Mouse (Mus musculus) limb, embryonic 13.5 days (tissue): ENCODE measurements around the gene Dcdc2a. TPM values are rescaled to one million over a fixed set of nuclear protein-coding genes. Genes with fewer than 3 reads are reported as not detected.

ENCODE experiments used
- ATAC-seq: fragments of 200-750 bp; cut with Nextera tagmentation; 2 replicates; pipeline ENCODE4 v1.8.0; 2017; ENCODE audit warnings: low read depth, moderate number of reproducible peaks, moderate TSS enrichment; ENCODE audit not compliant: low FRiP score
- H3K27ac ChIP-seq: fragments of 300-500 bp; sonication (generic); 2 replicates; pipeline ENCODE4 v1.5.1; 2015; ENCODE audit warnings: inconsistent platforms, mild to moderate bottlenecking, moderate library complexity
- H3K27me3 ChIP-seq: fragments of 300-500 bp; sonication (generic); 2 replicates; pipeline ENCODE4 v1.6.1; 2015; ENCODE audit warnings: mild to moderate bottlenecking, inconsistent platforms
- H3K36me3 ChIP-seq: fragments of 300-500 bp; sonication (generic); 2 replicates; pipeline ENCODE4 v1.6.1; 2015; ENCODE audit warnings: inconsistent platforms, mild to moderate bottlenecking, moderate library complexity
- H3K4me1 ChIP-seq: fragments of 300-500 bp; sonication (generic); 2 replicates; pipeline ENCODE4 v1.6.1; 2015; ENCODE audit warnings: inconsistent platforms
- H3K4me2 ChIP-seq: fragments of 300-500 bp; sonication (generic); replicated peaks from 2 replicates; pipeline ENCODE4 v1.6.1; 2015; ENCODE audit warnings: inconsistent platforms, mild to moderate bottlenecking, moderate library complexity
- H3K4me3 ChIP-seq: fragments of 300-500 bp; sonication (generic); 2 replicates; pipeline ENCODE4 v1.5.1; 2015; ENCODE audit warnings: moderate library complexity, mild to moderate bottlenecking, inconsistent platforms
- H3K9ac ChIP-seq: fragments of 300-500 bp; sonication (generic); 2 replicates; pipeline ENCODE4 v1.6.1; 2015; ENCODE audit warnings: mild to moderate bottlenecking, inconsistent platforms
- H3K9me3 ChIP-seq: fragments of 300-500 bp; sonication (generic); 2 replicates; pipeline ENCODE4 v1.6.1; 2016; ENCODE audit warnings: inconsistent platforms
- WGBS: fragments of 180-500 bp; shearing (Covaris S2); methylation state at CpG from one replicate; pipeline ENCODE4 v1.1.7; 2015; 5-methylcytosine and 5-hydroxymethylcytosine counted together
- polyA plus RNA-seq: library from polyadenylated mRNA; unstranded; fragments of >200 nt; fragmentation: Nextera tagmentation; extraction: Ambion mirVana; gene quantifications from 2 replicates; pipeline ENCODE4 v1.2.1, GENCODE M21; 2015

The Dcdc2a gene
- polyA plus RNA-seq, 1 experiment from 2014 or later: 2.0 TPM

DNA sequence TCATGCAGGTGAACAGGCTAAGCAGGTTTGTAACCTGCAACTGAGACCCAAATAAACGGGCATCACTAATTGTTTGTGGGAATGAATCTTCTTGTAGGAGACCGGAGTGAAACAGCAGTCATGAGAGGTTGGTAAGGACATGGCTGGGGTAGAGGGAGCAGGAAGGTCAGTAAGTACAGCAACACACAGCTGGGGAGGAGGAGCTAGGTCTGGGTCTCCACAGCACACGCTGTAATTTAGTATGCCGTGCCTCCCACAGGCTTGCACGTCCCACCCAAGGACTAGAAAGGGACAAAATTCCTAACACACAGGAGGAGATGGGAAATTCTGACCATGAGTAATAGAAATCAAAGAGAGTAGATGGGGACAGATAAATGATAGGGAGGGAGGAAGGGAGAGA lies 42.8 kb downstream of the Dcdc2a start:
- no peaks in the 10 kb centered on the region for H3K9me3 ChIP-seq
- peaks cover 10% of the 10 kb centered on the region; the same call in 1 of the 2 replicates for H3K4me1 ChIP-seq

DNA sequence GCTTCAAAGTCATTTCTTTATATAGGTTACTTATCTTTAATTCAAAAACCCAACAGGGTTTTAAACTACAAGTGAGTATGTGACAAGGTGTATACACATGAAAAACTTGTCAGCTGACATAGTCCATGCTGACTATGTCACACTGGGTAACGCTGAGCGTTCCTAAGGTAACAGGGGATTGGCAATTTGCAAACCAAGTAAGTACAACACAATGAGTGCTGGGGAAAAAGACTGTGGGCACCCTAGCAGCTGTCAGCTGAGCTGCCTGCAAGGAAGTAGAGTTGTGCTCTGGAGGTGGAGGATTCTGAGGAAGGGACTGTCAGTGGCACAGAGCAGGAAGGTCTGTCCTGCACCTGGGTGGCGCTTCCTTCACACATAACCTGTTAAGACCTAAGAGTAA lies 43.7 kb downstream of the Dcdc2a start:
- WGBS: 74% methylated on average over 3 of the region's 3 CpGs
- H3K27me3 ChIP-seq: no peaks in the 10 kb centered on the region
- peaks cover 10% of the 10 kb centered on the region; the same call in 1 of the 2 replicates for H3K4me1 ChIP-seq
- no peak overlapping the region for H3K4me2 ChIP-seq
- no peaks in the 10 kb centered on the region for H3K9me3 ChIP-seq
- no peak overlapping the region for H3K4me3 ChIP-seq
- no peak overlapping the region for H3K27ac ChIP-seq
- no peak for ATAC-seq
- no peak overlapping the region for H3K9ac ChIP-seq
- no peaks in the 10 kb centered on the region for H3K36me3 ChIP-seq

More for the DNA sequence above, 42.8 kb downstream of the Dcdc2a start:
- H3K27me3 ChIP-seq: no peaks in the 10 kb centered on the region
- H3K4me3 ChIP-seq: no peak overlapping the region
- H3K4me2 ChIP-seq: no peak overlapping the region
- no peaks in the 10 kb centered on the region for H3K36me3 ChIP-seq
- ATAC-seq: no peak
- no peak overlapping the region for H3K9ac ChIP-seq
- H3K27ac ChIP-seq: no peak overlapping the region
- WGBS: 50% methylated on average over 5 of the region's 5 CpGs

DNA sequence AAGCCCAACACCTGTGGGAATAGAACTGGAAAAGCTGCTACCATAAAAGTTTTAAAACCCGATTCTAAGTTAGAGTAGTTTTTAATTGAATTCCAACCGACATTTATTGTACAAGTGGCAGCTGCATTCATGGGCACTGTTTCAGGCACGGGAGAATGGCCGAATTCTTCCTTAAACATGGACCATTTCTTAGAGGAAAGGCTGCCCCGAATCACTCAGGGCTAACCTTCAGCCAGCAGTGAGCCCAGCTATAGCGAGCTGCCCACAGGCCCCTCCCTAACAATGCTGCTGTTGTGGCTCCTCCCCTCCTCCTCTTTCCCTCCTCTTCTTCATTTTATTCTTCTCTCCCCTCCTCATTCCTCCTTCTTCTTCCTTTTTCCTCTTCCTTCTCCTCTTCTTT lies 44.8 kb downstream of the Dcdc2a start:
- WGBS: 35% methylated on average over 6 of the region's 6 CpGs
- Histone ChIP-seq H3K4me3 (no peak overlapping the region), H3K9ac (no peak overlapping the region), H3K27ac (no peak overlapping the region), H3K4me1 (peaks cover 11% of the 10 kb centered on the region; the same call in 1 of the 2 replicates), H3K36me3 (no peaks in the 10 kb centered on the region), H3K27me3 (no peaks in the 10 kb centered on the region), H3K4me2 (no peak overlapping the region), H3K9me3 (no peaks in the 10 kb centered on the region)
- peak; percentile 59; the same call in 1 of the 2 replicates for ATAC-seq

DNA sequence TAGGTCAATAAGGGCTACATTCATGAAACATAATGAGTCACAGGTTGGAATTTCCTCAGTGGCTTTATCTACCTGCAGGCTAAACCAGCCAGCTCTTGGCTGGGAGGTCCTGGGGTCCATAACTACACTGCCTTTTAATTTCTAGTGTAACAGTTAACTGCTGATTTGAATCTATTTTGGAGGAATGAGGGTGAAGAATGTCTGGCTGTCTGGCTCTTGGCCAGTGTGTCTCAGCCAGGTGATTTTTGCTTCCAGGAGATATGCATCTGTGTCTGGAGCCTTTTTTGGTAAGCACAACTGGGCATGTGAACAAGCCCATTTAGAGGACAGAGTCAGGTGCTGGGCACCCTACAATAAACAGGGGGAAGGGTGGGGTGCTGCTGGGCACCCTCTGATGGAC lies 49.9 kb downstream of the Dcdc2a start:
- H3K4me3 ChIP-seq: no peak overlapping the region
- ATAC-seq: no peak
- no peak overlapping the region for H3K9ac ChIP-seq
- no peak overlapping the region for H3K27ac ChIP-seq
- no peaks in the 10 kb centered on the region for H3K9me3 ChIP-seq
- H3K36me3 ChIP-seq: no peaks in the 10 kb centered on the region
- H3K4me2 ChIP-seq: no peak overlapping the region
- H3K27me3 ChIP-seq: no peaks in the 10 kb centered on the region; the same call in 1 of the 2 replicates
- peaks cover 7% of the 10 kb centered on the region; the same call in 1 of the 2 replicates for H3K4me1 ChIP-seq

DNA sequence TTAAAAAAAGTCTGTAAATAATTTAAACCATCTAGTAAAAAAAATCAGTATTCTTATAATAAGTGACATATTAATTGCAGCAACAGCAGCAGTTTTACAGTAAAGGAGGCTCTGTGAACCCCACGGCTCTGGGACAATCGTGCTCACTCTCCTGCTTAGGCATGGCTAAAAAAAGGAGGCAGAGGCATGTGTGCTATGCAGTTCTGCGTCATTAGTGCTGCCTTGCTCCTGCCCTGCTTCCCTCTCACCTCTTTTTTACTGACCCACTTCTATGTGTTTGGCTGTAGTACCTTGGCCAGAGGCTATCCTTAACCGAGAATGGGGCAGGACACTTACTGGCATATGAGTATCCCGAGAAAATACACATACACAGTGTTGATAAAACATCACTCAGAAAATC lies 50.9 kb downstream of the Dcdc2a start:
- H3K4me2 ChIP-seq: no peak overlapping the region
- no peak for ATAC-seq
- 55% methylated on average over 5 of the region's 5 CpGs for WGBS
- no peaks in the 10 kb centered on the region for H3K9me3 ChIP-seq
- H3K27ac ChIP-seq: no peak overlapping the region
- H3K4me3 ChIP-seq: no peak overlapping the region
- H3K36me3 ChIP-seq: no peaks in the 10 kb centered on the region
- H3K4me1 ChIP-seq: peaks cover 7% of the 10 kb centered on the region; the same call in 1 of the 2 replicates
- no peak overlapping the region for H3K9ac ChIP-seq
- H3K27me3 ChIP-seq: no peaks in the 10 kb centered on the region; the same call in 1 of the 2 replicates

DNA sequence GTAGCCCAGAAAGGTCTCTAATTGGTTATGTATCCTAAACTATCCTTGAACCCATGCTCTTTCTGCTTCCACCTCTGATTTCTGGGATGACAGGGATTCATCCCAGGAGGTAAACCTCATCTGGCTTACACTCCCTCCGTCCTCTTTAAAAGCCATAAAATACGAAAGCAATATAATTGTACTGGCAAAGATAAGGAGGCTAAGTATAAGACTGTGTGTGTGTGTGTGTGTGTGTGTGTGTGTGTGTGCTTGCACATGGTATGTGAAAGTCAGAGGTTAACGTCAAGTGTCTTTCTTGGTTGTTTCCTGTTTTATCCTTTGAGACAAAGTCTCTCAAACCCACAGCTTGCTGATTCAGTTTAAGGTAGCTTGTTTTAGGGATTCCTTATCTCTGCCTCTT lies 52.5 kb downstream of the Dcdc2a start:
- Histone ChIP-seq H3K36me3 (no peaks in the 10 kb centered on the region), H3K4me3 (no peak overlapping the region), H3K4me2 (no peak overlapping the region), H3K27me3 (no peaks in the 10 kb centered on the region; the same call in 1 of the 2 replicates), H3K9ac (no peak overlapping the region), H3K4me1 (peaks cover 7% of the 10 kb centered on the region; the same call in 1 of the 2 replicates), H3K9me3 (no peaks in the 10 kb centered on the region), H3K27ac (no peak overlapping the region)
- 72% methylated on average over 3 of the region's 3 CpGs for WGBS
- ATAC-seq: no peak

DNA sequence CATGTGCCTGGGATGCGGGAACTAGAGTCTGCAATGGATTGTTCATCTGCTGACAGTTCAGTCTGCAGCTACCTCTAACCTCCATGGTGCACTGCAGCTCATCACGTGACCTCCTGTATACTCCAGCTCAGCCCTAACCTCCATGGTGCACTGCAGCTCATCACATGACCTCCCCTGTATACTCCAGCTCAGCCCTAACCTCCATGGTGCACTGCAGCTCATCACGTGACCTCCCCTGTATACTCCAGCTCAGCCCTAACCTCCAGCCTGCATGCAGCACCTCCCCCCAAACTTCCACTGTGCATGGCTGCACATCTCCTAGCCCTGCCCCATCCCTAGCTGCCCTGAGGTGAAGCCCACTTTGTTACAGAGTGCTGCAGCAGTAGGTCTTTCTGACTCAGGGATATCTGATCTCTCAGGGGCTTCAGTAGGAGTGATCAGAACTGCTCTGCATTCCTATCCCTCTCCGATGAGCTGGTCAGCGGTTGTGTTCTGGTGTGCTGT lies 54.8 kb downstream of the Dcdc2a start:
- 77% methylated on average over 5 of the region's 5 CpGs for WGBS
- no peak; the same call in 1 of the 2 replicates for ATAC-seq
- Histone ChIP-seq H3K9ac (no peak overlapping the region), H3K27ac (no peak overlapping the region), H3K9me3 (no peaks in the 10 kb centered on the region), H3K4me1 (peaks cover 5% of the 10 kb centered on the region; the same call in 1 of the 2 replicates), H3K36me3 (no peaks in the 10 kb centered on the region), H3K4me3 (no peak overlapping the region), H3K27me3 (no peaks in the 10 kb centered on the region; the same call in 1 of the 2 replicates), H3K4me2 (no peak overlapping the region)

DNA sequence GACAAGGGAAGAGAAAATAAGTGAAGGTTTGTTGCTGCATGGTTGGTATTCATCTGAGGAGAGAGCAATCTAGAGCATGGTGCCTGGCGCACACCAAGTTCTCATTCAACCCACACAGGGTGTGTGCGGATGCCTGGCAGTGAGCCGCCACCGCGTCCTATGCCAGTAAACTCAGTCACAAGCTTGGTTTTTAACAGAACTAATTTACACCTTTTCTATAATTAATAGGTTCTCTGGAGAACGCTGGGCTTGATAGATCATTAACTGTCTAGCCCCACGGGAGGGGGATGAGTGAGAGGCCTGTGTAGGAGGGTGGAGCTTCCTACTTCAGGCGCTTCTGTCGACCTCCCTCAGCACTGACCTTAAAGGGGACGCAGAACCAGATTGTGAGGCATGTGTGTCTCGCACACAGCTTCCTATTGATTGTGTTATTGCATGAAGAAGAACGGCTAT lies 59.7 kb downstream of the Dcdc2a start:
- Histone ChIP-seq H3K36me3 (no peaks in the 10 kb centered on the region), H3K4me2 (peak overlapping the region; percentile 70), H3K4me1 (no peaks in the 10 kb centered on the region), H3K9ac (peak overlapping the region; percentile 63), H3K9me3 (no peaks in the 10 kb centered on the region), H3K4me3 (peak overlapping the region; percentile 43), H3K27ac (no peak overlapping the region), H3K27me3 (peaks cover 4% of the 10 kb centered on the region; the same call in 1 of the 2 replicates)
- peak; percentile 81 for ATAC-seq
- WGBS: 26% methylated on average over 12 of the region's 12 CpGs

DNA sequence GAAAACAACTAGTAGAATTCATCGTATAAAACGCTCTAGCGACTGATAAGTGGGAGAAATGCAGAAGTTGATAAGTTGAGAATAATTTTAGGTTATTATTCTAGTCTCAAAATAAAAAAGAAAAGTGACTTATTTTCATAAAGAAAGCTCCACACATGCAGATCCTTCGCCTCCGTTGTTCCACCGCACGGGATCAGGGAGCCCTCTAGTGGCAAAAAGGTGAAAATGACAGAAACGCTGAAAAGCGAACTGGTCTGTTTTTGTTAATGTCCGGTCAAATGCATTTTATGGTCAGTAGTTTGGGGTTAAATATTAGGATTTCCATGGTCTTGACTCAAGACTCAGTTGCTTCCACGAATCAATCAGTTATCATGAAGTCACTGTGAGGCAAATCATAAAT lies 60.2 kb downstream of the Dcdc2a start:
- Histone ChIP-seq H3K9me3 (no peaks in the 10 kb centered on the region), H3K4me2 (peak overlapping the region; percentile 70), H3K4me1 (no peaks in the 10 kb centered on the region), H3K36me3 (no peaks in the 10 kb centered on the region), H3K27ac (no peak overlapping the region), H3K27me3 (0 out of 2 replicates have a peak, but pooled peaks cover 4% of the 10 kb centered on the region), H3K4me3 (peak overlapping the region; percentile 43), H3K9ac (peak overlapping the region; percentile 63)
- ATAC-seq: no peak
- WGBS: 3% methylated on average over 11 of the region's 11 CpGs

DNA sequence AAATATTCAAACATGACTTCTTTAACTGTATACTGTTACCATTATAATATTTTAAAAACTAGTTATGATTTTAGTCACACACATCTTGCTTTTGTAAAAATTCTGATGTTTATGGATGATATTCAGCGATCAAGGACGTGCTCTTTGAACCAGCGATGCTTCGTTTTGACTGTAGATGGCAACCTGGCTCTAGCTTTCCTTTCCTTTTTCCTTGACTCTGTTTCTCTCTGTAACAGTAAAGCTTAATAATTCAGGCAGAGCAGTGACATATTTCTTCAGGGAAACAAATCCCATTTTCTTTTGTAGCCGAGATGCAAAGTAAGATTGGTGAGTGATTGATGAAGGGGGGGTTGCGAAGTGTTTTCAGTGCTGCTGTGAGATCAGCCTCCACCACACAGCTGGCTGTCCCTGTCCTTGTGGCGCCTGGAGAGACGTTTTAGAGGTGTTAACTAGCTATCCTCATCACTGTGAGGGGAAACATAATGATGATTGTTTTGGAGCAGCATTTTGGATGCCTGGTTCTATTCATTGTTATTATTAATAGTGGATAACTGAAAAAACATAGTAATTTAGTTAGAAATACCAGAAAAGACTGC lies 67.0 kb downstream of the Dcdc2a start:
- no peak overlapping the region for H3K27ac ChIP-seq
- H3K27me3 ChIP-seq: no peaks in the 10 kb centered on the region
- no peaks in the 10 kb centered on the region for H3K4me1 ChIP-seq
- ATAC-seq: no peak
- H3K4me3 ChIP-seq: no peak overlapping the region
- no peaks in the 10 kb centered on the region for H3K36me3 ChIP-seq
- H3K9ac ChIP-seq: no peak overlapping the region
- WGBS: 61% methylated on average over 8 of the region's 8 CpGs
- no peaks in the 10 kb centered on the region for H3K9me3 ChIP-seq
- no peak overlapping the region for H3K4me2 ChIP-seq

DNA sequence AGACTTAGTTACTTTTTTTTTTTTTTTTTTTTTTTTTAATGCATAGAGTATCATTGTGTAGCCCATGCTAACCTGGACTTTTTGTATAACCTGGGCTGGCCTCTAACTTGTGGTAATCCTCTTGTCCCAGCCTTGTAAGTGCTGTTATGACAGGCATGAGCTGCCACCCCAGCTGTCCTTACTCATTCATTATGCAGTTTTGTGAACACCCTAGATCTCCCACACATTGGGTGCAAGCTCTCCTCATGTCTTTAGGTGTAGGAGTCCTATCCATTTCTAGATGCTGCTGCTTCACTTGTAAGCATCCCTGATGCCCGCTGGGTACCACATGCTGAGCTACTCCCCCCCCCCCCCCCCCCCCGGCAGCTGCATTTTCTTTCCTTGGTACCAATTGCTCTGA lies 71.4 kb downstream of the Dcdc2a start:
- Histone ChIP-seq H3K36me3 (no peaks in the 10 kb centered on the region), H3K9me3 (no peaks in the 10 kb centered on the region), H3K4me1 (no peaks in the 10 kb centered on the region), H3K4me2 (no peak overlapping the region), H3K4me3 (no peak overlapping the region), H3K9ac (no peak overlapping the region), H3K27ac (no peak overlapping the region), H3K27me3 (no peaks in the 10 kb centered on the region)
- WGBS: 50% methylated on average over 2 of the region's 2 CpGs
- no peak for ATAC-seq

DNA sequence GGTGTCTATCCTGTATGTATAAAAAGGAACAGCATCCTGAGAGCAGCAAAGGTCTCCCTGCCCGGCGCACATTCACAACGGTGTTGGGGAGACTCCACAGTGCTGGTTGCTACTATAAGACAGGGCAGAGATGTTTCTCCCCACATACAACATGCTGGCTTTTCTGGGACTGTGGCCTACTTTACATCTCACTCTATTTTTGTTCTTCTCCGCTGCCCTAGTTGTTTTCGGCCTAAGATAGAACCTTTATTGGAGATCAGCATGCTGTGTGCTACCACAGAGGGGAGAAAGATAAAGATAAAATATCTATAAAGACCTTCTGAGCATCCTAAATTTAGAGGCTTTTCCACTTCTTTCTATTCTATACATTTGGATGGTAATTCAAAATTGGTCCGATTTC lies 72.0 kb downstream of the Dcdc2a start:
- H3K36me3 ChIP-seq: no peaks in the 10 kb centered on the region
- WGBS: 90% methylated on average over 6 of the region's 6 CpGs
- no peaks in the 10 kb centered on the region for H3K27me3 ChIP-seq
- no peak overlapping the region for H3K9ac ChIP-seq
- no peak overlapping the region for H3K4me3 ChIP-seq
- no peaks in the 10 kb centered on the region for H3K4me1 ChIP-seq
- H3K9me3 ChIP-seq: no peaks in the 10 kb centered on the region
- H3K27ac ChIP-seq: no peak overlapping the region
- ATAC-seq: no peak
- no peak overlapping the region for H3K4me2 ChIP-seq

DNA sequence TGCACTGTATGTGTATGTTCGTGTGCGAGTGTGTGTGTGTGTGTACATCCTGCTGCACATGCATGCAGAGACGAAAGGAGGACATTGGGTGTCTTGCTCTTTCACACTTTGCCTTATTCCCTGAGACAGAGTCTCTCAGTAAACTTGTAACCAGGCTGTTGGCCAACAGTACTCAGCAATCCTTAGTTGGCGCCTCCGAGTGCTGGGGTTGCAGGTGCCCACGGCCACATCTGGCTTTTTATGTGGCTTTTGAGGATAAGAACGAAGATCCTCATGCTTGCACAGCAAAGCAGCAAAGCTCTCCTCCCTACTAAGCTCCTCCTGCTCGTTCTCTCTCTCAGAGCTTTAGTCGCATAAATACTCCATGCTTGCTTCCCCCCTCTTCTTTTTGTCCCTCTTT lies 73.0 kb downstream of the Dcdc2a start:
- no peak for ATAC-seq
- no peaks in the 10 kb centered on the region for H3K27me3 ChIP-seq
- no peaks in the 10 kb centered on the region for H3K36me3 ChIP-seq
- H3K4me3 ChIP-seq: no peak overlapping the region
- no peak overlapping the region for H3K9ac ChIP-seq
- H3K9me3 ChIP-seq: no peaks in the 10 kb centered on the region
- H3K4me2 ChIP-seq: no peak overlapping the region
- 71% methylated on average over 9 of the region's 9 CpGs for WGBS
- H3K27ac ChIP-seq: no peak overlapping the region
- no peaks in the 10 kb centered on the region for H3K4me1 ChIP-seq
